Mouse (Mus musculus) cerebellum, postnatal 14 days (tissue): ENCODE data around the gene Helt.
"Not testable (repeated sequence)": the region's sequence is repeated elsewhere in the genome, so short reads cannot be mapped to it uniquely, and the experiment has no call there.

Experiments
- DNase-seq, 2 experiments: peaks; one replicate each; pipeline ENCODE4 v3.0.0; 2021; ENCODE audit warnings: mixed read lengths in 2 of 2

Gene Helt

DNA sequence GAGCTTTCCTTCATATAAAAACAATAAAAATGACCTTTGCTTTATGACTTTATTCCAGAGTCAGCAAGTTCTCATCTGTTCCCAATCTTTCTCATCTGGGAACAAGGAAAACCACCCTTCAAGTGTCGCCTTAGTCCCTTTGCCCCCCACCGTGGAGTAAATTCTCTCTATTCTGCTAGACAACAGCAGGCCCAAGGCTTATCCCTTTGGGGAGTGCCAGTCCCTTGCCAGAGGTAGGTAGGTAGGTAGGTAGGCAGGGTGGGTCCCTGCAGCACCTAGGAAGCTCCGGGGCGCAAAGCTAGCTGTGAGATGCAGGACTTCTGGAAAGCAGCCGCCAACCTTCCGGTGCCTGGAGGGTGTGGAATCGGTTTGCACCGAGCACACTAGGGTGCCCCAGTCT, 1.5 kb upstream of the Helt start:
- no peak for DNase-seq

DNA sequence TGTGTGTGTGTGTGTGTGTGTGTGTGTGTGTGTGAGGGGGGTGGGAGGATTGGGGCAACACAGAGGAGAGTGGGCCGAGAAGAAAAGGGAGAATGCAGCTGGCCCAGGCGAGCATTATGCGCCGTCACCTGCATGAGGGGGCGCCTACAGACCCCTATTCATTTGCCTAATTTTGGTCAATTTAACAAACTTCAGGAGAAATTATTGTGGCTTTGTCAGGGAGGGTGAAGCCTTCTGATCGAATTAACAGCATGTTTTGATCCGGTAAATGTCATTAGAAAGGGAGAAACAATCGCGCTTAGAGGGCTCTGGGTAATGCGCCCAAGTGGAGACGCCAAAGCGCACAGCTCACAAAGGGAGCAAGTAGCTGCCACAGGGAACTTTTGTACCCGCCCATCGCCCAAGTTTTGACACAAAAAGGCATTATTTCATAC, 647 bp upstream of the Helt start:
- no peak for DNase-seq

DNA sequence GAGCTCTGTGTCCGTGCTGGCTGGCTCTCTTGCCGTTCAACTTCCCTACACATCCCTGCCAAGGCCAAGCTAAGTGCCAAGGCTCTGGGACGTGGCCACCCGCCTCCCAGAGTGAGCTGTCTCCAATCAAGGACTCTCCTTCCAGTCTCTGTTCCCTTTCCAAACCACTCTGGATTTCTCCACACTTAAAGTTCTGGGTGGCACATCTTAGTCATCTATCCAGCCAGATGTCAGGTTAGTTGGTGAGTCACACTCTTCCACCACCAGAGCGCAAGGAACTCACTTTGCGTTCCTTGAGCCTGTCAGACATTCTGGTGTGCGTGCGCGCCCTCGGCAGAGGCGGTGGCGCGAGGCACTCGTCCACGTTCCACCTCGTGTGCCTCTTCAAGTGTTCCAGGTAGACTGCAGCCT, 725 bp downstream of the Helt start:
- no peak for DNase-seq

DNA sequence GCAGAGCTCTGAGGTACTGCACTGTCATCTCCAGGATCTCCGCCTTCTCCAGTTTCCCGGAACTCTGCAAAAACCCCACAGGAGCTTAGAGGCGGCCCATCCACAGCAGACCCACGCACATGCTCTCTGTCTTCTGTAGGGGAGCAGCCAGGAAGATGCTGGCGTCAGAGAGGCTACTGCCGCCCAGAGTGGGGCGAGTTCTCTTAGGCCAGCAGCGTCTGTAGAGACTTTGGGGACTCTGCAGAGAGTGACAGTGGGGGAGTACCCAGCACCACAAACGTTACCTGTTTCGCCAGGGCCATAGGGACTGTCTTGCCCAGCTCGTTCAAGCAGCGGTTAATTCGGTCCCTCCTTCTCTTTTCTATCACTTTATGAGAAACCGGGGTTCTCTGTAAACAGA, 1.3 kb downstream of the Helt start:
- no peak for DNase-seq

DNA sequence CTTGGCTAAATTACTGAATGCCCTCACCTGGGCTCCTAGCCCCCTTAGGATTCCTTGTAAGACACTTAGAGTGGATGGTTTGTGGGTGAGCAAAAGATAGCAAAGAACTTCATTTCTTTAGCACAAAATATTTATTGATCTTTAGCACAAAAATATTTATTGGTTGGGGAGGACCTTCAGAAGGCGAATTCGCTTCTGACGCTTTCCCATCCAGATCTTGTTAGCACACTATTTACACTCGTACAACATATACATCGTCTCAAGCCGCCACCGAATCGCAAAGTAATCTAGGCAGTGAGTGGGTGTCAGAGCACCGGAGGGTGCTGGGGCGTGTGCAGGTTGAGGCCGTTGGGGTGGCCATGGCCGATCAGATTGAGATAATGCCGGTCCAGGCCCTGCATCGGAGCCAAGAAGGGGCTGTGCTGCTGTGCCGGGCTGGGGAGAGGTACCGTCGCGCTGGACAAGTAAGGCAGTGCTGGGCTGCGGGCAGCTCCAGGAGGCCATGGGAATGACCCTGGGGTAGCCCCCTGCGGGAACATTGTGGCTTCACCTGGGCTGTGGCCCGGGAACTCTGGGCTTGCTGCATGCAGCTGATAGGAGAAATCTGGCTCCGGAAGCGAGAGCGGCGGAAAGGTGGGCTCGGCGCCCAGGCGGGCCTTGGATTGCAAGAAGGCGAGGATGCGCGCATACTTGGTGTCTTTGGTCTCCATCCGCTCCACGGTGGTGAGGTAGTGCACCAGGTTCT, 2.4 kb downstream of the Helt start:
- DNase-seq: peak; percentile 26 to 43

DNA sequence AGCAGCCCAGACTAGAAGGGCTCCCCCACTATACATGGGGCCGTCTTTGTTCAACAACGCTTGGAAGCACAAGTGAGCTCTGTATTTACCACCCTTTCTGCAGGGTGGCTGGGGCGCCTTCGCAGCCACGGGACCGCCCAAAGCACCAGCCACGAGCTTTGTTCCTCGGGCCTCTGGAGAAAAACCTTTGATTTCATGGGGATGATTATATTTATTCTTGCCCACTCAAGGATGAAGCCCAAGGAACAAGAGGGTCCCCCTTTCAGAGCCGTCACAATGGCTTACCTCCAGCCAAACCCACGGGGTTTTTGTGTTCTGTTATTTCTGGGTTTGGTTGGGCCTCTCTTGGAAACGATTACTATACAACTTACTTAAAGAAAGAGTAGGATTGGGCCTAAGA, 5.2 kb downstream of the Helt start:
- DNase-seq: no peak

DNA sequence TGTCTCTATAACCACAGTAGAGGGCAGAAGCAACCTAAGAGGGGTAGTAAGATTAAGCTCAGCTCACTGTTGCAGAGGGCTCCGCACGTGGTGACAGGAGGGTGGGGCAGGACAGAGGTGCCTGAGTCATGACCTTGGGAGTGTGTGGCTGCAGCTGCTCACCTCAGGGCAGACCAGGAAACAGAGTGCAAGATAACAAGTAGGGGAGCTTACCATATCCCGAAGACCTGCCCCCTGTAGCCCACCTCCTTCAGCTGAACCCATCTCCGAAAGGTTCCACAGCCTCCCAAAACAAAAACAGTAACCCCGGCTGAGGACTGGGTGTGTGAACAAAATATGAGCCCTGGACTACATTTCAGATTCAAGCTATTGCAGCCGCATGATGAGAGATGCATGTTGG, 6.5 kb downstream of the Helt start:
- no peak for DNase-seq

DNA sequence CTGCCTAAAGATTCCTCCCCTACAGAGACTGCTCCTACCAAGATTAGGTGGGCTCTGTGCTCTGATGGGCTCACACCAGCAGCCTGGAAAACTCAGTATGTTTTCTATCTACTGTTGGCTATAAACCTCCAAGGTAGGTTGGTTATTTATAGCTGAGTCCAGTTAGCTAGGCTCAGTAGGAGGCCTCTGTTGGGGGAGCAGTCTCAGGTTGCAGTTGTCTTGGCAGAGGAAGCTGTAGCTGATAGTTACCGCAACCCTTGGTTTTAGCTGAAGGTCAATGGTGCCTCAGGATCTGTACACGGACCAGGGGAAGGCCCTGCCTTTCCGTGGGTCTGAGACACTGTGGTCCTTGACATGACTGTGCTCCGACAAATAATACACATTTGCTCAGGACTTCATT, 8.5 kb downstream of the Helt start:
- no peak for DNase-seq

DNA sequence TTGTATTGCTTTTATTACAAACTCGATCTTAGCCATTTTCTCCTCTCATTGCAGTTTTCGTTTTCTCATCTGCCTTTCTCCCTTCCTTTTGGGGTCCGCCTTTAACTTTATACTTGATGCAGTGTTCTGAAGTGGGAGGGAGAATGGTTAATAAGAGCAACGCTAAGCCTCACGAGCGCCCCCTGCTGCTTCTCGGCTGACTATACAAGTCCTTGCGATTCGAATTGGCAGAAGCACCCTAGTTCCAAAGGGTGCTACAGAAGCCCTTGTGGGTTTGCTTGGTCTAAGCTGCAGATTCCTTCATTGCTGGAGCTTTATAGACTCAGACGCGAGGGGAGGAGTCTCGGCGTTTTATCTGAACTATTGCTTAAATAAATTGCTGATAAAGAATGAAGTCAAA, 12.9 kb downstream of the Helt start:
- DNase-seq: peak; percentile 66 to 81

DNA sequence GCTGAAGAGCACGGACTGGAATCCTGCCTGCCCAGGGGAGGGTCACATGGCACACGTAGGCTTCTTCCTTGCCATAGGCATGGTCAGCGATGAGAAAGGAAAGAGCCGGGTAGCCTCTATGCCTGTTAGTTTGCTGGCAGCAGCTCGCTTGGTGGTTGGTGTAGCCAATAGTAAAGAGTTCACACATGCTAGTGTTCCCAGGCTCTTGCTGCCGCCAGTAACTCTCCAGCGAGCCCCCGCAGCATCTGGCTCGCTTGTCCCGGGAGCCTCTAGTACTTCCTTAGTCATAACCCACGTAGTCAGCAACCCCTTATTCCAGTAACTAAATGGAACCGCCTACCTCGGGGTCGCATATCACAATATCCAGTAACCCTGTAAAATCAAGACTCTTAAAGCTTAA, 17.5 kb downstream of the Helt start:
- no peak for DNase-seq

DNA sequence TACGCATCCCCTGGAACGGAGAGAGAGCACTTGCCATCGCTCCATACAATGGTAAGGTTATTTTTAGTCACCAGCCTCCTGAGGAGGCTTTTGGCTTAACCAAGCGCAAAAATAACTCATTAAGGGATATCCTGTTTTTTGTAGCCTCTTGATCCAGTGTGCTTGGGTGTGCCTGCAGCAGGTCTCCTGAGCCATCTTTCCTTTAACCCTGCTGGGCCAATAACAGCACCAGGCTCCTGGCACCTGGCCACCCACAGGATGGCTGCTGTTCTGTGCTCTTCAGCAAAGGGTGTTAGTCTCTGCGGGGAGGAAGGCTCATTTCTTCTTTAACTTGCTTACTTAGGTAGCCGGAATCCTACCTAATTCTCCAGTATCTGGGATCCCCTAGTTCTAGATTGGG, 23.7 kb downstream of the Helt start:
- DNase-seq: peak; percentile 20 to 35

DNA sequence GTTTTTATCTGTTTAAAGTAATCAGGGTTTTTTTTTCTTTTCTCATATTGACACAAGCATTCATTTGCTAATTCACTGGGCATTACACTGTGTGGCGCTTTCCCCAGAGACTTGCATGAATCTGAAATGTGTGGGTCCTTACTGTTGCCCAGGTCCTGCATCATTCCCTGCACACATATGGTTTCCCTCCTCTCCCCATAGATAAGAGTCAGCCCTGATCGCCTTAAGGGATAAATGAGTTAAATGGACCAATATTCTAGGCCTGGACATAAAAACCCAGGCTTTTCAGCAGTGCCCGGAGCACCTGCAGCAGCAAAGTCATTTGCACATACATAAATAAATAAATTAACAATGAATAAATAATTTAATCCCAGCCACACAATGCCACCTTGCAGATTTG, 24.3 kb downstream of the Helt start:
- DNase-seq: no peak

DNA sequence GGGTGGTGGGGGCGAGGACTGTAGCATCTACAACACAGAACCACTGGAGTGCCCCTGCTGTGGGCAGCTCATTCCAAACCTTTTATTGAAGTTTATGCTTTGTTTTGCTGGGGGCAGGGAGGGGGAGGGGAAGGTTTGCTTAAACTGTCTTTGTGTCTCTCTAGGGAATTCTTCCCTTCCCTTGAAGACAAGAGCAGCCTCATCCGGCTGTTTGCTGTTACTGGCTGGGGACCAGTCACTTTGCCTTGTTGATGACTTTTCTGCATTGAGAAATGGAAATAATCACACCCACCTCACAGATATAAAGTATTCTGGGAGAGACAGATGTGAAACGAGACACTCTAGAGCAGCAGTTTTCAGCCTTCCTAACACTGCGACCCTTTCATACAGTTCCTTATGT, 27.7 kb downstream of the Helt start:
- no peak for DNase-seq

DNA sequence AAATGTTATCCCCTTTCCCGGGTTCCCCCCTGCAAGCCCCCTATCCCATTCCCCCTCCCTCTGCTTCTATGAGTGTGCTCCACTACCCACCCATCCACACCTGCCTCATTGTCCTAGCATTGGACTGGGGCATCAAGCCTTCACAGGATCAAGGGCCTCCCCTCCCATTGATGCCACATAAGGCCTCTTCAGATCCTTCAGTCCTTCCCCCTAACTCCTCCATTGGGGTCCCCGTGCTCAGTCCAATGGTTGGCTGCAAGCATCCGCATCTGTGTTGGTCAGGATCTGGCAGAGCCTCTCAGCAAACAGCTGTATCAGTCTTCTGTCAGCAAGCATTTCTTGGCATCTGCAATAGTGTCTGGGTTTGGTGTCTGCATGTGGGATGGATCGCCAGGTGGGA, 30.3 kb downstream of the Helt start:
- not testable (repeated sequence) for DNase-seq

DNA sequence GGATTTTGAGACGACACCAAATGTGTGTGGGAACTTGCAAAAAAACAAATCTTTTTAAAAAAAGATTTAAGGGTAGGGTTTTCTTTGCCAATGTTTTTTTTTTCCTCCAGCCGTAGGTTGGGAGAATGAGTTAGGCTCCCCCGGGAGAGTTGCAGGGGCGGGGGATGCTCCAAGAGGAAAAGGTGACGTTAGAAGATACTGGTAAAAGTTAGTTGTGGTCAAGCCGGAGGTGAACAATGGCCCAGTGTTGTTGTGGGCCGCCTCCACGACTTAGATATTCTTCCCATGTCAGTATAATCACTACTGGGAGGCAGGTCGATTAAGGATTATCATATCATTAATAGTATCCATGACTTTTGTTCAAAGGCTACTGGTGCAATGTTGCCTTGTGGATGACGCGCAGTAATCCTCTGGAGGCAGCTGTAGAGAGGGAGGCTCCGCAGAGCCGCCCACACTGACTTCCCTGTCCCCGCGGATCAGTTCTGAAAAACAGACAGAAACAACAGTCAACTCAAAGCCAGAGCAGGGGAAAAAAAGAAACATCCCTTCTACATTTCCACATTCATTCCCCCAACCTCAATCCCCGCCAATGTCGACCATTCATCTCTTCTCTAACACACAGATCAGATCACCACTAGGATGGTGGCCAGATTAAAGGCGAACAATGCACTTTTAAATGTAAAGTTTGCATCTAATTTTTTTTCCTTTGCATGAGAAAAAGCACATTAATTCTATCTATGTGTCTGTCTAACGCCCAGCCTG, 36.4 kb downstream of the Helt start:
- DNase-seq: no peak

DNA sequence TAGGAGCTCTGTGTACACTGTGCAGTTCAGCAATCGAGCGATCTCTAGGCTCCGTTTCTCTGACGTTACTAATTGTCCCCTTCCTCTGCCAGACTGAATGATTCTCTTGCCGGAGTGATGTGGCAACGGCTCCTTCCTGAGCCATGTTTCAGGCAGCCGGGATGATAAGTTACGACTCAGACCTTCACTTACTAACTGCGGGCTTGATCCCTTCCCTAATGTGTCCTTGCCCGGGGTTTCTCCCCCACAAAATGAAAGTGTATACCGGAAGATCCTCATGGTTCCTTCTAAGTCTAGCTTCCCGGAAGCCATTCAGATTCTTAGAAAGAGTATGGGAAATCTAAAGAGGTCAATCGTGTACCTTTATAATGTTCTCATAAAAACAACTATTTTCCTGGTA, 42.0 kb downstream of the Helt start:
- no peak for DNase-seq

DNA sequence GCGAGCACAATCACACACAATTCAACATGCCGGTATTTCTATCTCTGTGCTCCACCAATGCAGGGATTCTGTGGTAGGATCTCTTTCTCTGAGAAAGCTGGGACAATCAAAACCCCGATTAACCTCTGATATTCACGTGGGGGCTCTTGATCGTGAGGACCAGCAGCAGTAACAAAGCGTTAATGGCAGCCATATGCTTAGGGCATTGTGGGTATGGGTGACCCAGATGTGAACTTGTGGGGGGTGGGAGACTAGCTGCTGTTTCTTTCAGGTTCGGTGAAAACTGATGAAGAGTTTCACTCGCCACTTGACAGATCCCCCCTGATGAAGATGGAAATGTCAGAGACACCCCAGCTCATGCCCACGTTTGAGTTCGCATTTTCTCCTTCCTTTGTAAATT, 42.9 kb downstream of the Helt start:
- DNase-seq: no peak

DNA sequence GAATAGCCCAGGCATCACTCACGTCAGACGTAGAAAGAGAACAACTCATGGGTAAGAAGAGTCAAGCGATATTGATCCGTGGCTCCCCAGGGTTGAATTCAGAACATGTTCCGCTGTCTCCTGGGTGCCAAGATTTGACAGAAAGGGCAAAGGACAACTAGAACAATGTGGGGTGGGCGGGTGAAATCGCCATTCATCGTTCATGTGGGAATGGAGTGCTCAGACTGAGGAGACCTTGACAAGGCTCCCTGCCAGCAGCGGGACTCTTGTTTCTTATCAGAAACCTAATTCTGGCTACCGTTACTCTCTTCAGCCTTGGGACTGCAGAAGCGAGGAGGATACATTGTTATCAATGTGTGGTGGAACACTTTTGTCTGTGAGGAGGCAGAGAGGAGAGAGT, 48.1 kb downstream of the Helt start:
- DNase-seq: no peak

DNA sequence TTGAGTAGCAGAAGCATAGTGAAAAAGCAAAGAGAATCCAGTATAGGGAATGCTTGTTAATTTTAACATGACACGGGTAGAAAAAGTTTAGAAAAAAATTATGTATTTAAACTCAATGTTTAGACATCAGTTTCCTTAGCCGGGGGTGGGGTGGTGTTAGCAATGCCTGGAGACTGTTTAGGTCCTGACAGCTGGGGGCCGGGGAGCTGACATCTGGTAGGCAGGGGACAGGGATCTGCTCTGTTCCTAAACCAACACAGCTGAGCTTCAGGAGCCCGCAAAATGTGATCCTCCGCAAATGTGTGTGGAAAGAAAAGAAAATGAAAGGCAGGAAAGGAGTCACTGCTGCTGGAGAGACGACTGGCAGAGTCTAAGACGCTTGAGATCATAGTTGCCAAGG, 51.5 kb downstream of the Helt start:
- DNase-seq: no peak
